Mouse (Mus musculus) kidney, postnatal 0 days (tissue): Measurements from ENCODE around the gene Tnk2. TPM values are rescaled to one million over a fixed set of nuclear protein-coding genes. Genes with fewer than 3 reads are reported as not detected.

Experiments
- ATAC-seq: fragments of 200-750 bp; cut with Nextera tagmentation; replicated peaks from 2 replicates; pipeline ENCODE4 v1.8.0; 2017; ENCODE audit warnings: low read depth, moderate number of reproducible peaks, moderate TSS enrichment, moderate library complexity; ENCODE audit not compliant: low FRiP score
- DNase-seq: peaks from one replicate; pipeline ENCODE4 v3.0.0-alpha.2; 2016; ENCODE audit warnings: low spot score
- H3K27ac ChIP-seq: fragments of 300-500 bp; sonication (generic); 2 replicates; pipeline ENCODE4 v1.5.1; 2014; ENCODE audit warnings: mild to moderate bottlenecking
- H3K27me3 ChIP-seq: fragments of 300-500 bp; sonication (generic); 2 replicates; pipeline ENCODE4 v1.6.1; 2014; ENCODE audit warnings: low read length, mixed read lengths; ENCODE audit not compliant: insufficient read depth
- H3K36me3 ChIP-seq: fragments of 300-500 bp; sonication (generic); 2 replicates; pipeline ENCODE4 v1.6.1; 2014; ENCODE audit warnings: low read length, mixed read lengths; ENCODE audit not compliant: insufficient read depth
- H3K4me1 ChIP-seq: fragments of 300-500 bp; sonication (generic); replicated peaks from 2 replicates; pipeline ENCODE4 v1.6.1; 2014; ENCODE audit warnings: antibody characterized with exemption, low read length, mixed read lengths; ENCODE audit not compliant: insufficient read depth
- H3K4me2 ChIP-seq: fragments of 300-500 bp; sonication (generic); 2 replicates; pipeline ENCODE4 v1.6.1; 2014; ENCODE audit warnings: mild to moderate bottlenecking, low read length, moderate library complexity, mixed read lengths
- H3K4me3 ChIP-seq: fragments of 300-500 bp; sonication (generic); replicated peaks from 2 replicates; pipeline ENCODE4 v1.5.1; 2014; ENCODE audit warnings: low read depth, low read length
- H3K9ac ChIP-seq: fragments of 300-500 bp; sonication (generic); 2 replicates; pipeline ENCODE4 v1.6.1; 2014; ENCODE audit warnings: low read depth, low read length
- H3K9me3 ChIP-seq: fragments of 300-500 bp; sonication (generic); replicated peaks from 2 replicates; pipeline ENCODE4 v1.6.1; 2016; ENCODE audit warnings: low read length, inconsistent platforms, mixed read lengths
- CTCF ChIP-seq: IDR thresholded peaks from 2 replicates; pipeline ENCODE4 v1.5.1; 2016; ENCODE audit warnings: antibody characterized with exemption, low read depth, mild to moderate bottlenecking, moderate library complexity
- WGBS: fragments of 180-500 bp; shearing (Covaris S2); extraction: QIAGEN DNeasy Blood & Tissue Kit; methylation state at CpG from one replicate; pipeline ENCODE4 v1.1.7; 2014; 5-methylcytosine and 5-hydroxymethylcytosine counted together
- polyA plus RNA-seq: library from polyadenylated mRNA; unstranded; fragments of >200 nt; fragmentation: Nextera tagmentation; extraction: Ambion mirVana; gene quantifications from 2 replicates; pipeline ENCODE4 v1.2.1, GENCODE M21; 2015

The Tnk2 gene
- polyA plus RNA-seq, 1 experiment from 2014 or later: 8.4 TPM

DNA sequence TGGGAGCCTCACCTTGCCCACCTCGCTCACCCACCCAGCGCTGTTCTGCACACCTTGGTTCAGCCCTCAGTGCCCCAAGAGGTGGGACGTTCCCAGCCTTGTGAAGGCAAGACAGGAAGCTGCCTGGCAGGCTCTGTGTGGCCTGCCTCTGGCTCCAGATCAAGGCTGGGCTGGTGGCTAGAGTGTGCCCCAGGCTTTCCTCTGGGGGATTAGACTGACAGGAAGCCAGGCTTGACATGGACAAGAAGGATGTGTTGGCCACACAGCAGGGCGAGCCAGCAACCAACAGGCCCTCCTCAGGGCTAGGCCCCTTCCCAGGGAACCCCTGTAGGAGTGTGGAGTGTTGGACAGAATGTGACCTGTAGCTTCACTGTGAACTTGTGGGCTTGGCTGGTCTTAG lies 39.2 kb downstream of the Tnk2 start:
- H3K36me3 ChIP-seq: peaks cover 22% of the 10 kb centered on the region; the same call in 1 of the 2 replicates
- no peaks in the 10 kb centered on the region for H3K9me3 ChIP-seq
- no peaks in the 10 kb centered on the region for H3K4me1 ChIP-seq
- no peak overlapping the region for H3K9ac ChIP-seq
- TF ChIP-seq CTCF: no peak
- H3K4me2 ChIP-seq: no peak overlapping the region
- 78% methylated on average over 4 of the region's 4 CpGs for WGBS
- H3K27ac ChIP-seq: no peak overlapping the region
- DNase-seq (no peak), ATAC-seq (no peak)
- no peak overlapping the region for H3K4me3 ChIP-seq
- no peaks in the 10 kb centered on the region for H3K27me3 ChIP-seq

GRCm38 (mm10) chr16:32683343-32683742 lies 39.7 kb downstream of the Tnk2 start:
- no peak overlapping the region for H3K9ac ChIP-seq
- H3K9me3 ChIP-seq: no peaks in the 10 kb centered on the region
- TF ChIP-seq CTCF: peak; percentile 83
- H3K36me3 ChIP-seq: peaks cover 22% of the 10 kb centered on the region; the same call in 1 of the 2 replicates
- H3K27me3 ChIP-seq: no peaks in the 10 kb centered on the region
- 59% methylated on average over 5 of the region's 5 CpGs for WGBS
- H3K4me1 ChIP-seq: no peaks in the 10 kb centered on the region
- no peak overlapping the region for H3K27ac ChIP-seq
- no peak overlapping the region for H3K4me2 ChIP-seq
- DNase-seq (peak; percentile 73), ATAC-seq (no peak)
- H3K4me3 ChIP-seq: no peak overlapping the region

DNA sequence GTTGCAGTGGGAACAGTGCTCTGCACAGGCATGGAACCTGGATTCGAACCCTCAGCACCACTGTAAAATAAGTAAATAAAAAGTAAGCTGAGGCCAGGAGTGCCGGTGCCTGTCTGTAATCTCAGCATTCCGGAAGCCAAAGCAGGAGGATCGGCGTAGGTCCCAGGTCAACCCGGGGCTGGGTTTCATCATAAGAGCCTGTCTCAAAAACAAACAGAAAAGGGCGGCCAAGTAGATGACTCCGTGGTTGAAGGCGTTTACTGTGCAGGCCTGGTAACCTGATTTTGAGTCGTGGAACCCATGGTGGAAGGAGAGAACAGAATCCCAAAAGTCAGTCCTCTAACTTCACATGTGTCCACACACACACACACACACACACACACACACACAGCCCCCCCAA lies 41.7 kb downstream of the Tnk2 start:
- no peak overlapping the region for H3K4me2 ChIP-seq
- H3K9me3 ChIP-seq: no peaks in the 10 kb centered on the region
- H3K4me1 ChIP-seq: no peaks in the 10 kb centered on the region
- no peak overlapping the region for H3K27ac ChIP-seq
- no peak for DNase-seq
- 50% methylated on average over 10 of the region's 10 CpGs for WGBS
- H3K27me3 ChIP-seq: no peaks in the 10 kb centered on the region
- no peak for ATAC-seq
- no peak for TF ChIP-seq CTCF
- no peak overlapping the region for H3K9ac ChIP-seq
- H3K36me3 ChIP-seq: peaks cover 13% of the 10 kb centered on the region; the same call in 1 of the 2 replicates
- H3K4me3 ChIP-seq: no peak overlapping the region

- Histone ChIP-seq H3K27me3 (no peaks in the 10 kb centered on the region), H3K9me3 (no peaks in the 10 kb centered on the region), H3K9ac (no peak overlapping the region), H3K4me3 (no peak overlapping the region), H3K4me2 (no peak overlapping the region), H3K36me3 (0 out of 2 replicates have a peak, but pooled peaks cover 10% of the 10 kb centered on the region), H3K27ac (no peak overlapping the region), H3K4me1 (no peaks in the 10 kb centered on the region)
- TF ChIP-seq CTCF: no peak
- ATAC-seq: no peak
- DNase-seq: no peak
- WGBS: 48% methylated on average over 5 of the region's 5 CpGs
Measured at GRCm38 (mm10) chr16:32685998-32686397, 42.3 kb downstream of the Tnk2 start.

DNA sequence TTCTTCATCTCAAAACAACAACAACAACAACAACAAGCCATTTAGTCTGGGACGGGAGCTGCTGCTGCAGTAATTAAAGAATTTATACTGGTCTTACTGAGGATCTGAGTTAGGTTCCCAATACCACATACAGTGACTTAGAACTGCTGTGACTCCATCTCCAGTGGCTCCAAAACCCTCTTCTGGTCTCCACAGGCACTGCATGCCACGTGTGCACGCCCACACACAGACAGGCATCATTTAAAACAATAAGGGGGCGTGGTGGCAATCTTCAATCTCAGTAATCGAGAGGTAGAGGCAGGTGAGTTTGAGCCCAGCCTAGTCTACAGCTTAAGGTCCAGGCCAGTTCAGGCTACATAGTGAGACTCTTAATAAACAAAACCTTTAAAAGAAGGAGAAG lies 43.5 kb downstream of the Tnk2 start:
- H3K27ac ChIP-seq: no peak overlapping the region
- H3K36me3 ChIP-seq: 0 out of 2 replicates have a peak, but pooled peaks cover 5% of the 10 kb centered on the region
- ATAC-seq (no peak), DNase-seq (no peak)
- H3K4me3 ChIP-seq: no peak overlapping the region
- H3K9me3 ChIP-seq: no peaks in the 10 kb centered on the region
- WGBS: 81% methylated on average over 5 of the region's 5 CpGs
- no peaks in the 10 kb centered on the region for H3K27me3 ChIP-seq
- no peak overlapping the region for H3K4me2 ChIP-seq
- H3K4me1 ChIP-seq: no peaks in the 10 kb centered on the region
- no peak for TF ChIP-seq CTCF
- no peak overlapping the region for H3K9ac ChIP-seq

DNA sequence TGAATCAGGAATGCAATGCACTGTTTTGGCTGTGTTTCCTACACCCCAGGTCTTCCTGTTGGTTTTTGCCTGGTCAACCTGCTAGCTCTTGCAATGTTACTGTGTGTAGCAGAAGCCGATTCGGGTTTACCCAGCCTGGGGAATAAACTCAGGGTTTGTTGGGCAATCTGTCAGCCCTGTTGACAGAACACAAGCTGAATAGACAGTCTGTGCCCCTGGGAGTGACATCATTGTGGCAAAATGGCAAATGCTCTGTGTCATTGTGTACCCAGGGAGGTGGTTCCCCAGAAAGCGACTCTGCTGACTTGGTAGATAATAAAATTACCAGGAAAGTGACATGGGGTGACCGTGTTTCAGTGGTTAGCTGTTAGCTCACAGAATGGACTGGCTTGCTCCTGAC lies 45.1 kb downstream of the Tnk2 start:
- H3K27ac ChIP-seq: no peak overlapping the region
- H3K4me3 ChIP-seq: no peak overlapping the region
- DNase-seq (no peak), ATAC-seq (no peak)
- H3K36me3 ChIP-seq: no peaks in the 10 kb centered on the region
- H3K27me3 ChIP-seq: no peaks in the 10 kb centered on the region
- no peak overlapping the region for H3K9ac ChIP-seq
- WGBS: 71% methylated on average over 4 of the region's 4 CpGs
- no peaks in the 10 kb centered on the region for H3K4me1 ChIP-seq
- no peaks in the 10 kb centered on the region for H3K9me3 ChIP-seq
- TF ChIP-seq CTCF: no peak
- H3K4me2 ChIP-seq: no peak overlapping the region

DNA sequence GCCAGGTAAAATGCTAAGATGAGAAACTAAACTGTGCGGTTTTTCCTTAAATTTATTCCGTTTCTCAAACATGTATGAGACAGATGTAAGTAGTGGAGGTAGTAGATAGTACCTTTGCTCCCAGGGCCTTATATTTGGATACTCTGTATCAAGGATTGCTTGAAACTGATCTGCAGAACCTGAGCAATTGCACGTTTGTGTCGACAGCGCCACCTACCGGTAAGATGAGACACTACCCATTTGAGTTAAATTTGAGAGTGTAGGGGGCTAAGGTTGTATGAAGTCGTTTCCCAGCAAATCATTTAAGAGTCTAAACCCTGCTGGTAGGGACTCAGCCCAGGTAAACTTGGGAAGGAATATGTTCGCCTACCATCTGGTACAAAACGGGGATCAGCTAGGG lies 45.8 kb downstream of the Tnk2 start:
- Histone ChIP-seq H3K4me1 (no peaks in the 10 kb centered on the region), H3K27ac (no peak overlapping the region), H3K27me3 (no peaks in the 10 kb centered on the region), H3K4me3 (no peak overlapping the region), H3K4me2 (no peak overlapping the region), H3K9ac (no peak overlapping the region), H3K9me3 (no peaks in the 10 kb centered on the region), H3K36me3 (no peaks in the 10 kb centered on the region)
- TF ChIP-seq CTCF: peak; percentile 94
- ATAC-seq (0 out of 2 replicates have a peak, but pooled peaks have one; percentile 25), DNase-seq (peak; percentile 79)
- 6% methylated on average over 9 of the region's 9 CpGs for WGBS
